Mouse (Mus musculus): ENCODE measurements around the gene Asic3.
A peak's percentile ranks its signal among the peaks of the same experiment; 100 is the strongest.

The Asic3 gene

GRCm38 (mm10) chr5:24413042-24413693 lies at the start of gene Asic3:
Gene Asic3 (plus strand): TSS chr5:24413392.
- no peak for DNase-seq

- DNase-seq, result no peak
These were observed 49.7 kb upstream of the Asic3 start for GRCm38 (mm10) chr5:24363467-24363866.

- no peak for DNase-seq
These were observed 49.1 kb upstream of the Asic3 start for GRCm38 (mm10) chr5:24364061-24364460.

GRCm38 (mm10) chr5:24364508-24364907 lies 48.7 kb upstream of the Asic3 start, which contains the start of gene Nos3:
Gene Nos3 (plus strand): TSS chr5:24364810.
- DNase-seq, result no peak

- DNase-seq, result no peak
These were observed 48.2 kb upstream of the Asic3 start for GRCm38 (mm10) chr5:24364963-24365362.

GRCm38 (mm10) chr5:24365528-24365927 lies 47.7 kb upstream of the Asic3 start:
- DNase-seq, result no peak

- DNase-seq, result no peak
These were observed 46.8 kb upstream of the Asic3 start for GRCm38 (mm10) chr5:24366426-24366825.

GRCm38 (mm10) chr5:24369767-24370166 lies 43.4 kb upstream of the Asic3 start:
- DNase-seq, result no peak

GRCm38 (mm10) chr5:24373807-24374206 lies 39.4 kb upstream of the Asic3 start:
- no peak for DNase-seq

- no peak for DNase-seq
These were observed 39.0 kb upstream of the Asic3 start for GRCm38 (mm10) chr5:24374216-24374615.

- DNase-seq, result no peak
These were observed 38.4 kb upstream of the Asic3 start for GRCm38 (mm10) chr5:24374666-24375328.

GRCm38 (mm10) chr5:24378700-24379099 lies 34.5 kb upstream of the Asic3 start:
- no peak for DNase-seq

- no peak for DNase-seq
These were observed 33.7 kb upstream of the Asic3 start for GRCm38 (mm10) chr5:24379501-24379900.

GRCm38 (mm10) chr5:24380499-24380898 lies 32.7 kb upstream of the Asic3 start:
- no peak for DNase-seq

- DNase-seq, result no peak
These were observed 31.7 kb upstream of the Asic3 start for GRCm38 (mm10) chr5:24381486-24381885.

- no peak for DNase-seq
These were observed 31.2 kb upstream of the Asic3 start for GRCm38 (mm10) chr5:24381988-24382387.

- peak; percentile 98 for DNase-seq
These were observed 29.9 kb upstream of the Asic3 start for GRCm38 (mm10) chr5:24383026-24383859.

- DNase-seq, result peak; percentile 48
These were observed 28.8 kb upstream of the Asic3 start for GRCm38 (mm10) chr5:24384407-24384806.

- peak; percentile 20 for DNase-seq
These were observed 27.8 kb upstream of the Asic3 start for GRCm38 (mm10) chr5:24385374-24385773.

GRCm38 (mm10) chr5:24385887-24386550 lies 27.2 kb upstream of the Asic3 start:
- peak; percentile 27 for DNase-seq

GRCm38 (mm10) chr5:24387264-24388241 lies 25.6 kb upstream of the Asic3 start:
- peak; percentile 48 for DNase-seq

All from cerebellum, adult 9-10 months (tissue).